Mouse (Mus musculus): ENCODE results near the gene Fmnl2.

GRCm38 (mm10) chr2:52935906-52936305, 78.2 kb downstream of the Fmnl2 start:
- TF ChIP-seq CTCF (IDR thresholded peaks at IDR 0.05) (no peak), POLR2A (IDR thresholded peaks at IDR 0.05; ENCODE audit: insufficient read depth, low read depth, low read length) (no peak), EP300 (IDR thresholded peaks at IDR 0.05; ENCODE audit: insufficient read depth, low read depth, low read length) (no peak)

Data from heart, adult 2 months (tissue).